Mouse (Mus musculus) urinary bladder, postnatal 4 days (tissue): Measurements from ENCODE around the gene Nt5c2.

Experiments used
- DNase-seq, 2 experiments: peaks; one replicate each; pipeline ENCODE4 v3.0.0; 2021 to 2022; ENCODE audit warnings: low spot score in 2 of 2

Gene Nt5c2

DNA sequence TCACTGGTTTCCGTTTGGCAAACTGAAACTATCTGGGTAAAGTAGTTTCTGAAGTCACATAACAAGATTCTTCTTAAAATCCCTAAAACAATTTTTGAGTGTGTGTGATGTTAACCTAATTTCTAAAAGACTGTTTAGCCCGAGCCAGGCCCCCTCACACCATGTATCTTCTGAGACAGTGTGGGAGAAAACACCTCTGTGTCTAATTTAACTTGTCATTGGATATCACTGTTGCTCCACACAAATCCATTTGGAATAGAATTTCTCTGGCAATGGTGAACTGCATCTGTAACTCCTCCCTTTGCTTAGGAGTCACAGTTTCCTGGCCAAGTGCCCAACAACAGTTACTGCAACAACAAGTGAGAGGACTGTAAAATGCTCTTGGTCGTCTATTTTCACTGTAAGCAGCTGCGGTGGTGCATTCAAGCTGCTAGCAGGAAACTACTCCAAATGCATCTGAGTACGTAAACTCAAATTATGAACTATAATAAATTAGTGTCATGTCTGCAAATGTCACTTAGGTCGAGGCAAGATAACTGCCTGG lies 85.8 kb downstream of the Nt5c2 start:
- peak; percentile 39 to 72 for DNase-seq

DNA sequence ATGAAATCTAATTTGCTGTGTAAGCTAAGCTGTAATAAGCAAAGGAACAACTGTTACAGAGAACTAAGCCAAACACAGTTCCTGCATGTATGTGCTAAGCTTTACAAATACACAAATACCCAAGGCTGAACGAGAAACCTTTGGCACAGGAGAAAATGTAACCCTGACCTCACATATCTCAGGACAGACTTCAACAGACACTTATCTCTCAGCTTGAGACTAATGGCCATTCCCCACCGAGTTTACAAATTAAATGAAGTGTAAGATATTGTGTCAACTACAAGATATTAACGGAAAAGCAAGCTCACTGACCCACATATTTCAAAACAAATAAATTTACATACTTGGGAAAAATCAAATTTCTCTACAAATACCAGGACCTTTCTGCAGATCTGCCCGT lies 86.8 kb downstream of the Nt5c2 start:
- DNase-seq, result no peak

DNA sequence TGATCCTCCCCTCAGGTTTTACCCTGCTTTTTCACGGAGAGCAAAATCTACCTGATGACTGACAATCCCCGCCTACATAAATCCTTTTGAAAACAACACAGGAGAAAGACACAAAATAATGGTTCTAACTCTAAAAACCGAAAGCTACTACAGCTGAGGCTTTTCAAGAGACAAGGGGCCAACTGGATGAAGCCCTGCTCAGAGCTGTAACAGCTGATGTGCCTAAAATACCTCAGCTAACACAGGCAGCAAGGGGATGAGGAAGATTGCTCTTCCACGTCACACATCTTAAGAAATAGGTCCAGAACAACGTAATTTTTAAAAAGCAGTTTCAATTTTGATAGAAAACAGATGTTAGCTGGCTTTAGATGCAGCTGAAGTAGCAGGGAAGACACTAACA lies 88.0 kb downstream of the Nt5c2 start:
- no peak for DNase-seq

- no peak for DNase-seq
These were observed 88.6 kb downstream of the Nt5c2 start for GRCm38 (mm10) chr19:46926357-46926756.

GRCm38 (mm10) chr19:46920571-46920970 lies 94.4 kb downstream of the Nt5c2 start:
- no peak for DNase-seq

- DNase-seq, result no peak
These were observed 99.4 kb downstream of the Nt5c2 start for GRCm38 (mm10) chr19:46915406-46916080.

DNA sequence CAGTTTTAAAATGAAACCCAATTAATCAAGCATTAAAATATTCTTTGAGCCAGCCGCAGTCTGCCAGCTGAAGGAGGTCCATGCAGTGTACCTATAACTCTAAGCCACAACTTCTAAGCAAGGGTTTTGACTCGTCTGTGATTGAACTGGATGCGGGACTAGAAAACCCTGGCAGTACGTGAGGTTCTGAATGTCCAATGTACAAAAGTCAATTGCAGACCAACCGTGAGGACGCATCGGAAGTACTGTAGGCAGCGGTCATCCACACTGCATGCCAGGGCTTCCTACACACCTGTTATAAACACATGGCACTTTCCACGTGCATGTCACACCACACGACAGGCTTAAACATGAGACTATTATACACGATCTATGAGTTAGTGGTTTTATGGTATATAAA lies 101.3 kb downstream of the Nt5c2 start:
- no peak for DNase-seq

- no peak for DNase-seq
These were observed 103.5 kb downstream of the Nt5c2 start for GRCm38 (mm10) chr19:46911492-46911891.

- no peak for DNase-seq
These were observed 106.0 kb downstream of the Nt5c2 start for GRCm38 (mm10) chr19:46908977-46909376.

- DNase-seq, result no peak
These were observed 106.7 kb downstream of the Nt5c2 start for GRCm38 (mm10) chr19:46908207-46908606.

DNA sequence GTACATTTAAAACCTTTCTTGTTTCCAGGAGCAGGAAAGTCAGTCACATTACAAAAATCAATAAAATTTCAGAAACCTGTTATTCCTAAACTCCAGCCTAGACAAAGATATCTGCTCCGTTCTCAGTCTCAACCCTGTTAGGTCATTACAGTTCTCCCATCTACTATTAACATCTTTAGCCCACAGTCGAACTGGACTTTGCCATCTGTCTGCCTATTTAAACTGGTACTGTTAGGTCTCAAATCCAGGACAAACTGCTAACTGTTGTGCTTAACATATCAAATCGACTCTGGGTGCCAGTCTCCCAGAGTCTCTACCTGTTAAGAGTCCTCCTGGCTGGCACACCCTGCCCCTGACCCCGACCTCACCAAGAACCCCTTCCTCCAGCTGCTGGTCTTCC lies 109.0 kb downstream of the Nt5c2 start:
- no peak for DNase-seq

- no peak for DNase-seq
These were observed 109.6 kb downstream of the Nt5c2 start for GRCm38 (mm10) chr19:46905383-46905782.

- no peak for DNase-seq
These were observed 110.0 kb downstream of the Nt5c2 start for GRCm38 (mm10) chr19:46904907-46905306.

DNA sequence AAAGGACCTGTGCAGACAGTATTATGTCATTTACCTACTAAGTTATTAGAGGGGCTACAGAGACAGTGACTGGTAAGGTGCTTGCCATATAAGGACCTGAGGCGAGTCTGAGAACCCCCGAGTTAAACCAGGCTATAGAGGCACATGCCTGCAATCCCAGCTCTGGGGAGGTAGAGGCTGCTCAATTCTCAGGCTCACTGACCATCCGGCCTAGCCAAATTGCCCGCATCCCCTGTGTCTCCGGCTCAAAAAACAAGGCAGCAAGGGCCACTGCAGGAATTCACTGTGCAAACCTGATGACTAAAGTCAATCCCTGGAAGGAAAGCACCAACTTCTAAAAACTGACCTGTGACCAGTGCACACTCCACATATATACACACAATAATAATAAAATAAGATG lies 111.6 kb downstream of the Nt5c2 start:
- no peak for DNase-seq

GRCm38 (mm10) chr19:46901323-46901722 lies 113.6 kb downstream of the Nt5c2 start:
- no peak for DNase-seq

- no peak for DNase-seq
These were observed 114.2 kb downstream of the Nt5c2 start for GRCm38 (mm10) chr19:46900786-46901185.

DNA sequence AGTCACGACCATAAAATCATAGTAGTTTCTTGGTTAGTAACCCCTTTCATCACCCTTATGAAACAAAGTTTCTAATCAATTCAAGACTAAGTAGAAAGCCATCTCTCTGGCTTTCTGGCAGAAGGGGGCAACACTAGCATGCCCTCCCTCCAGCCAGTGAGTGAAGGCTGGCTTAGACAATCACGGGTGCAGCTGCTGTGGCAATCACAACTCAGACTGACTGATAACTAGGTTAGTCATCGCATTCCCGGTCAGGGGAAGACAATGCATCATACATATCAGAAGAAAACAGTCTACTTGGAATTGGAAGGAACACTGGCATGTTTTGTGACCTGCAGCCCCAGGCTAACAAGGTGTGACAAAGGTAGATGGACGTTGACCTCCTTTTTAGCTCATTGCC lies 115.1 kb downstream of the Nt5c2 start:
- DNase-seq, result no peak

DNA sequence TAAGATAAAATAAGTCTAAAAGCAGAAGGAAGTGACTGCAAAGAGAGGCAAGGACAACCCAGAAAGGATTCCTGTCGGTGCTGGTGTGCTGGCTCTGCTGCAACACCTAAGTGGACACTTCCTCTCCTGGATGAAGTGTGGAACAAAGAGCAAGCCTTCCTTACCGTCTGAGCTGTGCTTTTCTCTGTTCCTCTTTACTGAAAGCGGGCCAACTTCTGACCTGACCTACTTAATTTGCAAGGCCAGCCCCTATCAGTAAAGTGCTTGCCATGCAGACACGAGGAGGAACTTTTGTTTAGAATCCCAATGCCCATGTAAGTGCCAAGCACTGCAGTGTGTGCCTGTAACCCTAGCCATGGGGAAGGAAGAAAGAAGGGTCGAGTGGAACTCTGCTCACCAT lies 115.6 kb downstream of the Nt5c2 start:
- DNase-seq, result no peak

DNA sequence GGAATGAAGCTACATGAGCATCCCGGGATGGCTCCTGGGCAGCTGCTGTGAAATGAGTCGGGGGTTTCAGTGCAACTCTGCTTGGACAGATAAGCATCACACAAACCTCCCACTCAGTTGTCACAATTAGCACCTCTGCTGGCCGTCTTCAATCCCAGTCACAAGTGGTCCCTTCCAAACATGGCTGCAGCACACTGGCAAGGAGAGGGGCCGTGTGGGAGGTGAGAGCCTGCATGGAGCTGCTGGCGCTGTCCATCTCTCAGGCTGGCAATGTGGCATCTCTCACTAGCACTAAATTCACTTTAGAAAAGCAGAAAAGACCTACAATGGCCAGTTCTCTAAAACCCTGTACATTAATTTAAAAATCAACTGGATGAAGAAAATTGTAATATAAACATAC lies 116.7 kb downstream of the Nt5c2 start:
- no peak for DNase-seq

GRCm38 (mm10) chr19:46897135-46897534 lies 117.8 kb downstream of the Nt5c2 start:
- no peak for DNase-seq

DNA sequence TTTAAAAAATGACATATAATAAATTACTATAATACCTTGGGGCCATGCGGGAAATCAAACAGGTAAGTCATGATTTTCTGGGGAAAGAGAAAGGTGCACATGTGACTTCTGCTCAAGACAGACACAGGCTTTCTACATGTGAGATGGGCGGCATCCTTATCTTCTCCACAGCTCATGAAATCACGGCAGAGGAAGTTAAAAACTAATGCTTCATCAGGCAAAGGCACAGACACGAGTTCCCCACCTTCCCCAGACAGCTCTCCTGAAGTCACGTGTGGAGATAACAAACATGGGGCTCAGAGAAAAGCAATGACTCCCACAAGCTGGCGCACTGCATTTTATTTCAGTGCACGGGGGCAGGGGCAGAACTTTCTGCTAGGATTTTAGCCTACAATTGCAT lies 121.5 kb downstream of the Nt5c2 start:
- DNase-seq, result no peak

- no peak for DNase-seq
These were observed 122.1 kb downstream of the Nt5c2 start for GRCm38 (mm10) chr19:46892856-46893255.

DNA sequence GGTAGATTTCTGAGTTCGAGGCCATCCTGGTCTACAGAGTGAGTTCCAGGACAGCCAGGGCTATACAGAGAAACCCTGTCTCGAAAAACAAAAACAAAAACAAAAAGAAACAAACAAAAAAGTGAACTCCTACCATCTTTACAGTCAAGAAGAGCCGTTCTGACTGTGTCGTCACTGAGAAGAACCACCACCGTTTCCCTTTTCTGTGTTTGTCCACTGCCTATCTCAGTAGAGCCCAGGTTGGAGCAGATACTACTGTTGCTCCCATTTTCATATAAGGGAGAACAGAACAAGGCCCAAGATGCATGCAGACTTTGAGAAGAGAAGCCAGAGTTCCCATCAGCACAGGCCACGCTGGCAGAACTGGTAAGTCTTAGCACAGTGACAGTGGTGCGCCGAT lies 124.3 kb downstream of the Nt5c2 start:
- DNase-seq, result no peak

GRCm38 (mm10) chr19:46889666-46890065 lies 125.3 kb downstream of the Nt5c2 start:
- DNase-seq, result peak in 1 of 2 experiments; percentile 52
